Mouse (Mus musculus): ENCODE data around the gene Inpp5a.

The Inpp5a gene

GRCm38 (mm10) chr7:139584221-139585175, 195.6 kb downstream of the Inpp5a start:
- DNase-seq, result no peak

- DNase-seq, result no peak
These were observed 196.4 kb downstream of the Inpp5a start for GRCm38 (mm10) chr7:139585183-139585821.

- no peak for DNase-seq
These were observed 199.0 kb downstream of the Inpp5a start for GRCm38 (mm10) chr7:139587919-139588318.

- DNase-seq, result no peak
These were observed 201.4 kb downstream of the Inpp5a start for GRCm38 (mm10) chr7:139590302-139590701.

- DNase-seq, result no peak
These were observed 202.4 kb downstream of the Inpp5a start for GRCm38 (mm10) chr7:139591311-139591710.

- DNase-seq, result no peak
These were observed 206.4 kb downstream of the Inpp5a start for GRCm38 (mm10) chr7:139595311-139595710.

- DNase-seq, result no peak
These were observed 207.0 kb downstream of the Inpp5a start for GRCm38 (mm10) chr7:139595862-139596261.

GRCm38 (mm10) chr7:139610328-139610727, 221.4 kb downstream of the Inpp5a start:
- DNase-seq, result no peak

- DNase-seq, result peak; percentile 59
These were observed 227.2 kb downstream of the Inpp5a start for GRCm38 (mm10) chr7:139615767-139616766.

GRCm38 (mm10) chr7:139622568-139622967, 233.7 kb downstream of the Inpp5a start:
- DNase-seq, result no peak

GRCm38 (mm10) chr7:139625156-139625555, 236.2 kb downstream of the Inpp5a start:
- no peak for DNase-seq
